Mouse (Mus musculus) limb, embryonic 11.5 days (tissue): ENCODE data around the gene Retreg3. TPM values are rescaled to one million over a fixed set of nuclear protein-coding genes. Genes with fewer than 3 reads are reported as not detected.

Experiments
- ATAC-seq: fragments of 200-750 bp; cut with Nextera tagmentation; 2 replicates; pipeline ENCODE4 v1.8.0; 2017; ENCODE audit warnings: low read depth; ENCODE audit not compliant: insufficient number of reproducible peaks, low FRiP score, low TSS enrichment
- DNase-seq: peaks from one replicate; pipeline ENCODE4 v3.0.0-alpha.2; 2015; ENCODE audit warnings: low spot score
- H3K27ac ChIP-seq: fragments of 300-500 bp; sonication (generic); replicated peaks from 2 replicates; pipeline ENCODE4 v1.5.1; 2014; ENCODE audit warnings: low read depth, mild to moderate bottlenecking, low read length
- H3K27me3 ChIP-seq: fragments of 300-500 bp; sonication (generic); 2 replicates; pipeline ENCODE4 v1.6.1; 2014; ENCODE audit warnings: mild to moderate bottlenecking, low read length, mixed read lengths; ENCODE audit not compliant: control insufficient read depth, insufficient read depth
- H3K36me3 ChIP-seq: fragments of 300-500 bp; sonication (generic); 2 replicates; pipeline ENCODE4 v1.6.1; 2014; ENCODE audit warnings: mild to moderate bottlenecking, low read length, moderate library complexity, mixed read lengths; ENCODE audit not compliant: control insufficient read depth, insufficient read depth
- H3K4me1 ChIP-seq: fragments of 300-500 bp; sonication (generic); 2 replicates; pipeline ENCODE4 v1.6.1; 2014; ENCODE audit warnings: low read length, mixed read lengths; ENCODE audit not compliant: control insufficient read depth, insufficient read depth
- H3K4me2 ChIP-seq: fragments of 300-500 bp; sonication (generic); 2 replicates; pipeline ENCODE4 v1.6.1; 2014; ENCODE audit warnings: low read depth, mild to moderate bottlenecking, moderate library complexity; ENCODE audit not compliant: severe bottlenecking
- H3K4me3 ChIP-seq: fragments of 300-500 bp; sonication (generic); 2 replicates; pipeline ENCODE4 v1.5.1; 2014; ENCODE audit warnings: low read depth, low read length
- H3K9ac ChIP-seq: fragments of 300-500 bp; sonication (generic); 2 replicates; pipeline ENCODE4 v1.6.1; 2014; ENCODE audit warnings: mild to moderate bottlenecking, low read length
- H3K9me3 ChIP-seq: fragments of 300-500 bp; sonication (generic); 2 replicates; pipeline ENCODE4 v1.6.1; 2016; ENCODE audit warnings: low read length; ENCODE audit not compliant: control insufficient read depth
- WGBS: fragments of 180-500 bp; shearing (Covaris S2); extraction: QIAGEN DNeasy Blood & Tissue Kit; methylation state at CpG from one replicate; pipeline ENCODE4 v1.1.7; 2014; 5-methylcytosine and 5-hydroxymethylcytosine counted together
- polyA plus RNA-seq: library from polyadenylated mRNA; unstranded; fragments of >200 nt; fragmentation: Nextera tagmentation; extraction: Ambion mirVana; gene quantifications from 2 replicates; pipeline ENCODE4 v1.2.1, GENCODE M21; 2014

Retreg3 gene
- polyA plus RNA-seq, 1 experiment from 2014 or later = 10.3 TPM

GRCm38 (mm10) chr11:101095314-101096024 is 24.2 kb downstream of the Retreg3 start, which contains the start of gene Psmc3ip:
TSS of gene Psmc3ip (minus strand) at chr11:101095436.
- peak; percentile 91 for ATAC-seq
- Histone ChIP-seq H3K4me1 (no peaks in the 10 kb centered on the region; the same call in 1 of the 2 replicates), H3K27me3 (no peaks in the 10 kb centered on the region), H3K9ac (peak within 1 kb of the TSS; percentile 82), H3K4me3 (peak within 1 kb of the TSS; percentile 73), H3K4me2 (peak within 1 kb of the TSS; percentile 78), H3K27ac (0 out of 2 replicates have a peak within 1 kb of the TSS, but pooled peaks have one; percentile 56), H3K9me3 (no peaks in the 10 kb centered on the region), H3K36me3 (peaks cover 30% of the 10 kb centered on the region)
- WGBS = under 1% methylated on average over 43 of the region's 43 CpGs
- DNase-seq = peak; percentile 97

DNA sequence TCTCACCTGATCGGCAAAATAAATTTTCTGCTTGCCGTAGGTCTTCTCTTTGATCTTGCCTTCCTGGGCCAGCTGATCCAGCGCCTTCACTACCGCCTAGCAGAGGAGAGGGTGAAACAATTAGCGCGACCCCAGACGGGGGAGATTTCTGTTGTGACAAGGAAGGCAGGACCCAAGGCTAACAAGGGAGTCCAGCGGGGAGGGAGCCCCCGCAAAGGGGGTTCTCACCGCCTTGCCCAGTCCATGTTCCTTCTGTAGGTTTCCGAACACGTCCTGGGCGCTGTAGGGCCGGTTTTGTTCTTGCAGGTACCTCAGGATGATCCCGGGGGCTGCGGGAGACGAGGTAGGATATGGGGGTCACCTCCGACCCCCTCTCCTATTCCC is 24.8 kb downstream of the Retreg3 start:
- Histone ChIP-seq H3K4me1 (no peaks in the 10 kb centered on the region; the same call in 1 of the 2 replicates), H3K9ac (peak overlapping the region; percentile 82), H3K36me3 (peaks cover 34% of the 10 kb centered on the region), H3K27me3 (no peaks in the 10 kb centered on the region), H3K4me2 (peak overlapping the region; percentile 78), H3K4me3 (peak overlapping the region; percentile 73), H3K9me3 (no peaks in the 10 kb centered on the region), H3K27ac (0 out of 2 replicates have a peak overlapping the region, but pooled peaks have one; percentile 56)
- DNase-seq (no peak), ATAC-seq (peak; percentile 33; the same call in 1 of the 2 replicates)
- WGBS = under 1% methylated on average over 18 of the region's 18 CpGs

- no peak for ATAC-seq
- Histone ChIP-seq H3K27me3 (no peaks in the 10 kb centered on the region), H3K36me3 (peaks cover 27% of the 10 kb centered on the region), H3K4me3 (no peak overlapping the region), H3K4me1 (peaks cover 12% of the 10 kb centered on the region), H3K9ac (no peak overlapping the region), H3K9me3 (no peaks in the 10 kb centered on the region), H3K4me2 (no peak overlapping the region), H3K27ac (no peak overlapping the region)
- DNase-seq = no peak
- 81% methylated on average over 1 of the region's 1 CpGs for WGBS
These were observed 29.8 kb downstream of the Retreg3 start for GRCm38 (mm10) chr11:101089931-101090330.

- Histone ChIP-seq H3K27me3 (no peaks in the 10 kb centered on the region), H3K4me1 (peaks cover 18% of the 10 kb centered on the region), H3K4me3 (peak overlapping the region; percentile 82), H3K9me3 (no peaks in the 10 kb centered on the region), H3K36me3 (peaks cover 23% of the 10 kb centered on the region), H3K27ac (no peak overlapping the region), H3K4me2 (peak overlapping the region; percentile 91), H3K9ac (peak overlapping the region; percentile 67)
- WGBS = 9% methylated on average over 8 of the region's 8 CpGs
- ATAC-seq (no peak), DNase-seq (no peak)
These were observed 32.0 kb downstream of the Retreg3 start for GRCm38 (mm10) chr11:101087682-101088055.

DNA sequence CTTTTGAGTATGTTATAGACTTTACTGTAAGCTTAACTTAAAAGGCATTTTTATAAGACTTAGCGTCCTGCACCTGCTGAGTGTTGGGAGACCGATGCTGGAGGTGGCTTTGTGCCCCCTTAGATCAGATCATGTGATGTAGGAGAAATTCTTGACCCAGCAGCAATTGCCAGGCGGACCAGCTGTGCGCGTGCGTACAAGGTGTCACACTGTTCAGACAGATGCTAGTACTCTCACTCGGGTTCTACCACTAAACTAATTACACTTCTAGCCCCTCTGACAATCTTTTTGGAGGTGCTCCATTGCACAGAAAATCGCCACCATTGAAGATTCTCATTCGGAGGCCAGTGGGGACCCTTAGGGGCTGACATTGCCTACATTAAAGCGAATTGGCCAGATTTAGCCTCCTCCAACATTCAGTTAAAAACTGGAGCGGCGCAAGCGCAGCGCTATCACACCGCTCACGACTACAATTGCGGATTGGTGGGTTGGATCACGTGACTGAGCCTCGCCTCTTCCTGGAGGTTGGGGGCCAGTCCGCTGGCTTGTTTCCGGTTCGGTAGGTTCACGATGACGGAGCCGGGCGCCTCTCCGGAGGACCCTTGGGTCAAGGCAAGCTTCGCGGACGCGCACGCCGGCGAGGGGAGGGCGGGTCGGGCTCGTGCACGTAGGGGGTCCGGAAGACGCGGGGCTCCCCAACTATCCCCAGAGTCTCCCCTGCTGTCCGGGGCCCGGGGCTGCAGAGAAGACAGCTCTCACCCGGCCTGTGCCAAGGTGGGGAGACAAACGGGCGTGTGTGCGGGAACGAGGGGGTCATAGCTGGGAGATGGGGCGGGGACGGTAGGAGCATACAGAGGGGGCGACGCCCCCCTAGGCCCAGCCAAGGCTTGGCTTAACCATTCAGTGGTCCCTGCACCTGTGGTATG is 32.7 kb downstream of the Retreg3 start, which contains the start of gene Mlx:
TSS of gene Mlx (plus strand) at position 522 of the 926 bp plus-strand sequence.
- Histone ChIP-seq H3K4me3 (peak within 1 kb of the TSS; percentile 82), H3K4me2 (peak within 1 kb of the TSS; percentile 91), H3K27ac (peak within 1 kb of the TSS; percentile 72), H3K9ac (peak within 1 kb of the TSS; percentile 67), H3K4me1 (peaks cover 18% of the 10 kb centered on the region), H3K9me3 (no peaks in the 10 kb centered on the region), H3K27me3 (no peaks in the 10 kb centered on the region), H3K36me3 (peaks cover 23% of the 10 kb centered on the region)
- WGBS = 2% methylated on average over 52 of the region's 52 CpGs
- DNase-seq (peak; percentile 86), ATAC-seq (peak; percentile 76)

DNA sequence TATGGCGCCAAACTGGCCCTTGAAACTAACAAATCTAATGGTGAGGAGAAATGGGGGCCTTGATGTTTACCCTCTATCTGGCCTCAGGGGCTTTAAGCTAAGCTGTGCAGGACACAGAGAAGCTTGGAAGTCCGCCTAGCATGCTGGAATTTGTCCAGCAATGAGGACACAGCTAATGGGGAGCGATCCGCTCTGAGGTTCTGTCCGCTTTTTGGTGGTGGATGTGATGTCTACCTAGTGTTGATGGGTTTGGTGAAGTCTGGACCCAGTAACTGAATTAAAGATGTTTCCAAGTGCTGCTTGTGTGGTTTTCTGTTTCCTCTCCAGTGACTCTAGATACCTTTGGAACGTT is 33.4 kb downstream of the Retreg3 start:
- WGBS = 86% methylated on average over 6 of the region's 6 CpGs
- Histone ChIP-seq H3K27me3 (peaks cover 4% of the 10 kb centered on the region), H3K4me1 (peaks cover 18% of the 10 kb centered on the region), H3K36me3 (peaks cover 18% of the 10 kb centered on the region), H3K27ac (peak overlapping the region; percentile 72; the same call in 1 of the 2 replicates), H3K4me3 (no peak overlapping the region), H3K4me2 (peak overlapping the region; percentile 91), H3K9me3 (no peaks in the 10 kb centered on the region), H3K9ac (no peak overlapping the region)
- ATAC-seq = no peak
- DNase-seq = no peak

- no peak overlapping the region for H3K4me2 ChIP-seq
- 92% methylated on average over 18 of the region's 18 CpGs for WGBS
- peaks cover 13% of the 10 kb centered on the region for H3K36me3 ChIP-seq
- H3K4me3 ChIP-seq = no peak overlapping the region
- H3K27me3 ChIP-seq = peaks cover 9% of the 10 kb centered on the region
- DNase-seq (no peak), ATAC-seq (no peak)
- no peak overlapping the region for H3K9ac ChIP-seq
- no peaks in the 10 kb centered on the region for H3K9me3 ChIP-seq
- no peak overlapping the region for H3K27ac ChIP-seq
- H3K4me1 ChIP-seq = peaks cover 18% of the 10 kb centered on the region
These were observed 33.9 kb downstream of the Retreg3 start for GRCm38 (mm10) chr11:101085617-101086322.

GRCm38 (mm10) chr11:101084811-101085210 is 34.9 kb downstream of the Retreg3 start:
- no peaks in the 10 kb centered on the region for H3K9me3 ChIP-seq
- DNase-seq (no peak), ATAC-seq (no peak)
- no peak overlapping the region for H3K4me2 ChIP-seq
- peaks cover 19% of the 10 kb centered on the region for H3K4me1 ChIP-seq
- H3K27me3 ChIP-seq = peaks cover 18% of the 10 kb centered on the region
- H3K36me3 ChIP-seq = peaks cover 7% of the 10 kb centered on the region
- no peak overlapping the region for H3K9ac ChIP-seq
- H3K4me3 ChIP-seq = no peak overlapping the region
- H3K27ac ChIP-seq = no peak overlapping the region
- 93% methylated on average over 12 of the region's 12 CpGs for WGBS
